Mouse (Mus musculus) liver, embryonic 15.5 days (tissue): ENCODE data around the gene Cryab. TPM values are rescaled to one million over a fixed set of nuclear protein-coding genes. Genes with fewer than 3 reads are reported as not detected.

Experiments used
- ATAC-seq: fragments of 200-750 bp; cut with Nextera tagmentation; 2 replicates; pipeline ENCODE4 v1.8.0; 2017; ENCODE audit warnings: moderate number of reproducible peaks, mild to moderate bottlenecking, moderate library complexity; ENCODE audit not compliant: insufficient read depth
- H3K27ac ChIP-seq: fragments of 300-500 bp; sonication (generic); replicated peaks from 2 replicates; pipeline ENCODE4 v1.5.1; 2015; ENCODE audit warnings: mild to moderate bottlenecking, inconsistent platforms
- H3K27me3 ChIP-seq: fragments of 300-500 bp; sonication (generic); 2 replicates; pipeline ENCODE4 v1.6.1; 2015; ENCODE audit warnings: mild to moderate bottlenecking, inconsistent platforms
- H3K36me3 ChIP-seq: fragments of 300-500 bp; sonication (generic); replicated peaks from 2 replicates; pipeline ENCODE4 v1.6.1; 2015; ENCODE audit warnings: moderate library complexity, mild to moderate bottlenecking, inconsistent platforms
- H3K4me1 ChIP-seq: fragments of 300-500 bp; sonication (generic); replicated peaks from 2 replicates; pipeline ENCODE4 v1.6.1; 2015; ENCODE audit warnings: inconsistent platforms
- H3K4me2 ChIP-seq: fragments of 300-500 bp; sonication (generic); 2 replicates; pipeline ENCODE4 v1.6.1; 2015; ENCODE audit warnings: moderate library complexity, mild to moderate bottlenecking, inconsistent platforms
- H3K4me3 ChIP-seq: fragments of 300-500 bp; sonication (generic); replicated peaks from 2 replicates; pipeline ENCODE4 v1.5.1; 2015; ENCODE audit warnings: mild to moderate bottlenecking, inconsistent platforms
- H3K9ac ChIP-seq: fragments of 300-500 bp; sonication (generic); 2 replicates; pipeline ENCODE4 v1.6.1; 2015; ENCODE audit warnings: moderate library complexity, mild to moderate bottlenecking, inconsistent platforms
- H3K9me3 ChIP-seq: fragments of 300-500 bp; sonication (generic); replicated peaks from 2 replicates; pipeline ENCODE4 v1.6.1; 2016; ENCODE audit warnings: inconsistent platforms
- WGBS: fragments of 180-500 bp; shearing (Covaris S2); methylation state at CpG from one replicate; pipeline ENCODE4 v1.1.7; 2015; ENCODE audit warnings: mixed read lengths; ENCODE audit not compliant: insufficient replicate concordance; 5-methylcytosine and 5-hydroxymethylcytosine counted together
- polyA plus RNA-seq: library from polyadenylated mRNA; unstranded; fragments of >200 nt; fragmentation: Nextera tagmentation; extraction: Ambion mirVana; gene quantifications from 2 replicates; pipeline ENCODE4 v1.2.1, GENCODE M21; 2015

Cryab gene
- polyA plus RNA-seq, 1 experiment from 2014 or later = 15.2 TPM

GRCm38 (mm10) chr9:50797641-50798040 lies 46.5 kb downstream of the Cryab start:
- Histone ChIP-seq H3K4me2 (no peak overlapping the region), H3K9me3 (no peaks in the 10 kb centered on the region), H3K4me3 (no peak overlapping the region), H3K36me3 (peaks cover 19% of the 10 kb centered on the region), H3K27ac (no peak overlapping the region), H3K9ac (no peak overlapping the region), H3K27me3 (no peaks in the 10 kb centered on the region), H3K4me1 (peaks cover 16% of the 10 kb centered on the region)
- 84% methylated on average over 7 of the region's 7 CpGs for WGBS
- no peak for ATAC-seq

- 73% methylated on average over 5 of the region's 5 CpGs for WGBS
- Histone ChIP-seq H3K27me3 (no peaks in the 10 kb centered on the region), H3K4me1 (peaks cover 24% of the 10 kb centered on the region), H3K4me2 (no peak overlapping the region), H3K4me3 (no peak overlapping the region), H3K36me3 (peaks cover 21% of the 10 kb centered on the region), H3K9me3 (no peaks in the 10 kb centered on the region), H3K27ac (no peak overlapping the region), H3K9ac (no peak overlapping the region)
- ATAC-seq = no peak
Measured at GRCm38 (mm10) chr9:50798368-50798767, 47.2 kb downstream of the Cryab start.

- Histone ChIP-seq H3K9me3 (no peaks in the 10 kb centered on the region), H3K27ac (peak overlapping the region; percentile 93; the same call in 1 of the 2 replicates), H3K36me3 (peaks cover 20% of the 10 kb centered on the region), H3K4me3 (no peak overlapping the region), H3K27me3 (no peaks in the 10 kb centered on the region), H3K4me1 (peaks cover 47% of the 10 kb centered on the region), H3K9ac (no peak overlapping the region), H3K4me2 (no peak overlapping the region)
- no peak for ATAC-seq
- 41% methylated on average over 2 of the region's 2 CpGs for WGBS
Measured at GRCm38 (mm10) chr9:50800985-50801384, 49.9 kb downstream of the Cryab start.

DNA sequence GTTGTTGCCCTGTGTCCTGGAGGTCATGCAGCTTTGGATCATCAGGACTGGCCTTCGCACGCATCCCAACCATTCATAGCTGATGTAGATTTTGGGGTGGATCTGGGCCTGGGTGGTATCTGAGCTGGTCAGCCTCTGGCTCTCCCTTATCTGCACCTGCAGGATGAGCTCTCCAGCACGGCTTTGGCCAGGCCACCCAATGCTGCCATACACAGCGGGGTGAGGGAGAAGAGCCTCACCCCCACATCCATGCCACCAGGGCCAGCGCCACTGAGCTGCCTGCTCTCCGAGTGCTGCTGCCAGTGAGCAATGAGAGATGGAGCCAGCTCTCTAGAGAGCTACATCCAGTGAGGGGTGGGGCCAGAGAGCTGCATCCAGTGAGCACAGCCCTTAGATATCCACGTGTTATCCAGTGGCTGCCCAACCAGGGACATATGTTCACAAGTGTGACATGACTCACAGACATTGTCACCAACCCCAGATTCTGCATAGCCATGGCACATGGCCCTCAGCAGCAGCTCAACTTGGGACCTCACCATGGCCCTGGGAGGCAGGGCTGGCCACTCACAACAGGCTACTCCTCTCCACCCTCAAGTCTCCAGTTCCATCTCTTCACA lies 52.0 kb downstream of the Cryab start:
- H3K4me1 ChIP-seq = peaks cover 59% of the 10 kb centered on the region
- peak overlapping the region; percentile 93 for H3K27ac ChIP-seq
- H3K27me3 ChIP-seq = no peaks in the 10 kb centered on the region
- peak overlapping the region; percentile 57 for H3K4me2 ChIP-seq
- 34% methylated on average over 7 of the region's 7 CpGs for WGBS
- H3K9ac ChIP-seq = peak overlapping the region; percentile 44
- H3K36me3 ChIP-seq = peaks cover 35% of the 10 kb centered on the region
- no peaks in the 10 kb centered on the region for H3K9me3 ChIP-seq
- ATAC-seq = peak; percentile 99
- 0 out of 2 replicates have a peak overlapping the region, but pooled peaks have one; percentile 9 for H3K4me3 ChIP-seq

Other genes starting within 250 kb of the Cryab start
- 32.6 and 36.1 TPM in 2 replicates for gene Pts, start 222.6 kb upstream of the Cryab start, polyA plus RNA-seq
- 10.1 and 11.1 TPM in 2 replicates for gene Il18, start 196.5 kb upstream of the Cryab start, polyA plus RNA-seq
- gene Bco2, start 196.1 kb upstream of the Cryab start, polyA plus RNA-seq = 0.60 and 0.67 TPM in 2 replicates
- gene Tex12, start 190.0 kb upstream of the Cryab start, polyA plus RNA-seq = not detected in 2 replicates
- gene Sdhd, start 147.5 kb upstream of the Cryab start, polyA plus RNA-seq = 296 and 323 TPM in 2 replicates
- gene Timm8b, start 147.4 kb upstream of the Cryab start, polyA plus RNA-seq = 130 and 158 TPM in 2 replicates
- 0.75 and 1.0 TPM in 2 replicates for gene Pih1d2, start 134.0 kb upstream of the Cryab start, polyA plus RNA-seq
- 5.6 and 7.0 TPM in 2 replicates for gene Nkapd1, start 133.9 kb upstream of the Cryab start, polyA plus RNA-seq
- gene Dlat, start 91.5 kb upstream of the Cryab start, polyA plus RNA-seq = 23.2 and 24.6 TPM in 2 replicates
- gene Dixdc1, start 11.8 kb upstream of the Cryab start, polyA plus RNA-seq = 1.4 and 1.8 TPM in 2 replicates
- gene 2310030G06Rik, start 4.8 kb upstream of the Cryab start, polyA plus RNA-seq = 3.9 and 4.1 TPM in 2 replicates
- gene Hspb2, start 1.0 kb downstream of the Cryab start, polyA plus RNA-seq = 2.1 and 3.5 TPM in 2 replicates
- gene Fdxacb1, start 16.9 kb downstream of the Cryab start, polyA plus RNA-seq = 8.5 and 10.3 TPM in 2 replicates
- gene Alg9, start 23.7 kb downstream of the Cryab start, polyA plus RNA-seq = 14.3 and 14.4 TPM in 2 replicates
- gene 1110032A03Rik, start 24.2 kb downstream of the Cryab start, polyA plus RNA-seq = 17.4 and 18.6 TPM in 2 replicates
- gene Ppp2r1b, start 94.0 kb downstream of the Cryab start, polyA plus RNA-seq = 68.8 and 70.2 TPM in 2 replicates